Mouse (Mus musculus) gonadal fat pad, adult 2 months (tissue): ENCODE data around the gene Zfp580. TPM values are rescaled to one million over a fixed set of nuclear protein-coding genes. Genes with fewer than 3 reads are reported as not detected.
"Not testable (repeated sequence)": the region's sequence is repeated elsewhere in the genome, so short reads cannot be mapped to it uniquely, and the experiment has no call there.

Source experiments
- DNase-seq: peaks from one replicate; pipeline ENCODE4 v3.0.0-alpha.2; 2012; ENCODE audit warnings: low read depth
- polyA plus RNA-seq: library from polyadenylated mRNA; depleted of rRNA; stranded (reverse); fragments of >200 nt; gene quantifications from 2 replicates; pipeline ENCODE4 v1.2.3, GENCODE M21; 2012

The Zfp580 gene
- polyA plus RNA-seq, 1 experiment: 15.5 TPM

DNA sequence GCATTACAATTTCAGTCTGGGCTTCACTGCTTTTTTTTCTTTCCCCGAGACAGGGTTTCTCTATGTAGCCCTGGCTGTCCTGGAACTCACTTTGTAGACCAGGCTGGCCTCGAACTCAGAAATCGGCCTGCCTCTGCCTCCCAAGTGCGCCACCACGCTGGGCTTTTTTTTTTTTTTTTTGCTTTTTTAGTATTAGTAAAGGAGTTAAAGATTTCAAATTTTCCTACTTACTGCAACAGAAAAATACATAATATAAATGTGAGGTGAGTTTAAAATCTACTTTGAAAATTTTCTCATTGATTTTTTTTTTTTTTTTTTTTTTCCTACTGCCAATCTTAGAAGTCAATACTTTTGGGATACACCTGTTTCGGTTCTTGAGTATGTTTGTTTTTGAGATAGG, 13.5 kb downstream of the Zfp580 start:
- no peak for DNase-seq

DNA sequence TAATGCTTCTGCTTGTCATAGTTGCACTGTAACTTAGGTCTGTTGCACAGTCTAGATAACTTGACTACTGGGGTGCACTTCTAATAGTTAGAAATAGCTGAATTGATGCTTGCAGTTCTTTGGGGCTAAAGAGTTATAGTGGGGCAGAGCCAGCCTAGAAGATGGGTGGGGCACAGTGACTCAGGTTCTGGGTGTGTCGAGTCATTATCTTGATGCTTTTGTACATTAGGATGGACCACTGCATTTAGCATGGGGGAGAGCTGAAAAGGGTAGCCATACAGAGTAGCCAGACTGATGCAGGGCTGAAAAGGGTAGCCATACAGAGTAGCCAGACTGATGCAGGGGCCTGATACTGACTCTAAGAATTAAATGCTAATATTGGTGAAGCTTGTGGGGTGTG, 22.2 kb downstream of the Zfp580 start:
- no peak for DNase-seq

DNA sequence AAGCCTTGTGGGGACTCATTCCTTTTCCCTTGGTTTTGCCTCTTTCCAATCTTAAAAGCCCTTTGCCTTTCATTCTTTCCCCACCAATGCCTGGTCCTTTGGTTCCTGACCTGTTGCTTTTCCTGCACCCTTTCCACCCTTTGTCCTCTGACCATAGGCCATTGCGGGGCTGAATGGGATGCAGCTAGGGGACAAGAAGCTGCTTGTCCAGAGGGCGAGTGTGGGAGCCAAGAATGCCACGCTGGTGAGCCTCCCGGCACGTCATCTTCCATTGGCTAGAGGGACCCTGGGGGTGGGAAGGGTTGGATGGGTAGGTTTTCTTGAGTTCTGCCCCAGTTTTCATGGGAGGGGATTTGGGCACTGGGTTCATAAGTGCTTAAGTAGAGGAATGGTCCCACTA, 23.6 kb downstream of the Zfp580 start:
- DNase-seq: no peak

DNA sequence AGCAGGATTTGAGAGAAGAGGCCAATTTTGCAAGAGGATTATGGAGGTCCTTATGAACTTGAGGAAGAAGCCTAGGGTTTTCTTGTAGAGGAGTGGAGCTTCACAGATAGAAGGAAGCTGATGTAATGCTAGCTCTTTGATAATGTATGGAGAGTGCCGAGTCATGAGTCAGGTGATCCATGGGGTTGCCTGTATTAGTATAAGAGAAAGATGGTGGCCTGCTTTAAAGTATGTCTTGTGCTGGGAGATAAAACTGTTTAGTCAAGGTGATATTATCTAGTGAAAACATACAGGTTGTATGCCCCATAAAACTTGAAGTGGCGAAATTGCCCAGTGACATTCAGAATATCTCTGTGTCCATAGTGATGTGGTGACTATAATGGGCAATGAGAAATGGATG, 25.6 kb downstream of the Zfp580 start:
- DNase-seq: no peak

DNA sequence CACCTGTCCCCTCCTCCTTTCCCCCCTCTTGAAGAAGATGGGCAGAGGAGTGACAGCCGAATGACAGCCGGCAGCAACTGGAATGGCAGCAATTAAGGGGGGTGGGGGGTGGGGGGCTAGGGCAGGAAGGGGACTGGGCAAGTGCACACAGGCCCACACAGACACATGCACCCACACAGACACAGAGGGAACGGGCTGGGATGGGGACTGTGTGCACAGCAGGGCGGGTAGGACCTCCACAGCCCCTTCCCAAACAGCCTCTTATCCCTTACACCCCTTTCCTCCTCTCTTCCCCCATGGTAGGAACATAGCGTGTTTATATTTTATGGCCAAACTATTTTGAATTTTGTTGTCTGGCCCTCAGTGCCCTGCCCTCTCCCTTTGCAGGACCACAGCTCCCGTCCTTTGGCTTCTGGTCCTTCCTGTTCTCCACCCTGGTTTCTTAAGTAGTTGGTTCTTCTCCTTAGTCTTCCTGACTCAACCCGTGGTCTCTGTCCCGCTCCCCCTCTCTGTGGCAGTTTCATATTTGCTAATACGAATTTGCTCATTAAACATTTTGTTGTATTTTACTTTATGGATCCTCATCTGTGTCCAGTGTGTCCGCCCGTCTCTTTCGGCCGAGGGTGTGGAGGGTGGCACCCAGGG, 28.1 kb downstream of the Zfp580 start:
- DNase-seq: not testable (repeated sequence)

DNA sequence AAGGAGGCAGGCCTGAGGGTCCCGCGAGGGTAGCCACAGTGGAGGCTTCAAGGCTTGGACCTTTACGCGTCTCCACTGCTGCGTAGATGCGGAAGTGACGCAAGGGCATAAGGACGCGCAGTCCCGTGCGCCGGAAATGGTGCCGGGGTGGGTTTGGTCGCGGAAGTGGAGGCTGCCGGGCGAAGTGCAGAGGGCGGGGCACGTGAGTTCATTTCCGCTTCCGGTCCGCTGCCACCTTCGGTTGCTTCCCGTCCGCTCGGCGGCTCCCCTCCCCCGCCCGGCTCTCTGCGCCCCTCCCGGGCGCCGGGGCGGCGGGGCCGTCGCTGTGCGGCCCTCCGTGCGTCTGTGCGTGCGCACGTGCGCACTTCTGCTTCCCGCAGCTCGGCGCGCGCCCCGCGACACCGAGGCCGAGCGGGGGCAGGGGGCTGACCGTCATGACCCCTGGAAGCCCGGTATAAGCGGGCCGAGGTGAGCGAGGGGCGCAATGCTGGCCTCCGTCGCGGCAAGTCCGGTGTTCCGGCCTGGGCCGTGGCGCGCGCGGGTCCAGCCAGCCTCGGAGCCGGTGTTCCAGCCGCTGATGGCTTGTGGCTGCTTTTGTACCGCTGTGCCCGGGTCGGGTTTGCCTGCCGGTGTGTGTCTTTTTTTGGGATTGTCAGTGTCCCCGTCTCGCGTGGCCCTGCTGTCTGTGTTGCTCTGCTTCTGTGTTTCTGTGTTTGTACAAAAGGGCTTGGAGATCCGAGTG, 28.8 kb downstream of the Zfp580 start, which contains the start of gene Epn1:
Gene Epn1 (plus strand): TSS at position 226 of the 742 bp plus-strand sequence.
- DNase-seq: peak; percentile 50

DNA sequence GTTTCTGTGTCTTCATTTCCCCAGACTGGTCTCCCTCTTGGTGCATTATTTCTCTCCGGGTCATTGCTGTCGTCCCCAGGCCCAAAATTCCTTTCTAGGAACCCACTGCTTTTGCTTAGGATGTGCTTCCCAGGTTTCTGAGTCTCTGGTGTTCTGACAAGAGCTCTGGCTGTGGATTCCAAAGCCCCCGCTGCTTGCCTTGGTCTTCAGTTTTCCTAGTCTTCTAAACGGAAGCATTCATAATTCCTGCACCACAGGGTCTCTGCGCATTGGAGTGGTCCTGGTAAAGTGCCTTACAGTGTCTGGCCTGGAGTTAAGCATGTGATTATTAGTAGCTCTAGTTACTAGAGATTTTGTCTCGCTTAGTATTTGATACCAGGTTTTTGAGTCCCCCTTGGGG, 29.5 kb downstream of the Zfp580 start:
- no peak for DNase-seq

DNA sequence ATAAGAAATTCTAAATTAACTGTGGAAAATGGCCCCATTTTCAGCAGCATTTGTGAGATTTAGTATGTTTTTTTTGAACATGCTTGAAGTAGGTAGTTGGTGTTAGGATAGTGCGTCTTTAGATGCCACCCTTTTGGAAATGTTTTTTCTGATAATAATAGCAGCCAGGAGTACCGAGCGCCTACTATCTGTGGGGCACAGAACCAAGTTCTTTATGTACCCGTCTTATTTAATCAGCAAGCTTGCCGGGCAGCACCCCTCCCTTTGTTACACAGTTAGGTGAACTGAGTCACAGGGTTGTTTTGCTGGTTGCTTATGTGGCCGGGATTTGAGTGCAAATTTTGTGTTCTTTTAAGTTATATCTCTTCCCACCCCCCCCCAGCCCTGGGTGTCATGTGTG, 29.9 kb downstream of the Zfp580 start:
- DNase-seq: no peak

DNA sequence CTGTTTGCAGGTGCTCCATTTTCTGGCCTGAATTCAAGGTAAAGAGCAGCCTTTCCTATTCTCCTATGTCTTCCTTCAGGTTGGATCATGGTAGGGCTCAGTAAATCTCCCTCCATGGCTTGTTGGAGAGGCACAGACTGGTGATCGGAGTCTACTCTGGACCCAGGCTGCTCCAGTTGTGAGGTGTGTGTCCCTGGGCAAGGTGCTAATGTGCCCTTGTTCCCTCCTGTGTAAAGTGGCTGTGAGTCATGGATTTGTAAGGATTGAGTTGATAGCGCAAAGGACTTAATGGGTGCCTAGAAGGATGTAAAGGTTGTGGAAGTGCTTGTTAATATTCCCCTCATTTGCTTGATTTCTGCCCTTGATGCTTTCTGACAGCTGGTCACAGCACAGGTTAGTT, 30.6 kb downstream of the Zfp580 start:
- no peak for DNase-seq

DNA sequence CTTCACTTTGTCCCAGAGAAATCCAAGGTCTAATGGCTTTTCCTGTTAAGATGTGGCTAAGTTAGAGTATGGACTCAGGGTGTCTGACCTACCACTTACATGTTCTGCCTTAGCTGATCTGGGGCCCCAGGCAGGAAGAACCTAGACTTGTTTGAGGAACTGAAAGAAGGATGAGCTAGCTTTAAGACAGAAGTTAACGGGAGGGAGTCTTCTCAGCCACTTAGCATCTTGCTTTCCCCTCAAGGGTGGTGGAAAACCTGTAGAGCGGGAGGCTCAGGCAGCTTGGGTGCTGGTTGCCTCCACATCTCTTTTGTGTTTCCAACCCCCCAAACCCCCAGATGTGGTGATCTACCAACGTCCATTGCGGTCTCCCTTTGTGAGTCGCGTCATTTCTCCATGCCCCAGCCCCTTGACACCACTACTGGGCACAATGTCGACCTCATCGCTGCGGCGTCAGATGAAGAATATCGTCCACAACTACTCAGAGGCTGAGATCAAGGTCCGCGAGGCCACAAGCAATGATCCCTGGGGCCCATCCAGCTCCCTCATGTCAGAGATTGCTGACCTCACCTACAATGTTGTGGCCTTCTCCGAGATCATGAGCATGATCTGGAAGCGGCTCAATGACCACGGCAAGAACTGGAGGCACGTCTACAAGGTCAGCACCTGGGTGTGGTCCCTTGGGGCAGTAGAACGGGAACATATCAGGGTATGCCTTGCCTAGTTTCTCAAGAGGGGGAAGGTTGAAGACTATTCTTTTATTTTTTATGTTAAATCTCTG, 32.2 kb downstream of the Zfp580 start:
- no peak for DNase-seq

DNA sequence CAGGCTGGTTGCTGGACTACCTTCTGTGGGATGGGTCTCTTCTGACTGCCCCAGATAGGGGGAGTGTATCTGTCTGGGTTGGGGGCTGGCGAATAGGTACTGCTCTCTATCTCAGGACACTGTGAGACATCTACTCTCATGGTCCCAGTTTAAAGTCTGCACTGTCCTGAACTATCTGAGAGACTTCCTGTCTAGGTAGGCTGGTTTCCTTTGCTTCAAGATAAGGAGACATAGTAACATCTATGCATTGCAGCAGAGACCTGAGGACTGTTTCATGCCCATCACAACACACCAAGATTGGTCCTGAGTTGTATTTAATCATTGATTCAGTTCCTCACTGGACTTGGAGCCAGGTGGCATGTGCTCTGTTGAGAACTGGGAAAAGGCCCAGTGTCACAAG, 34.2 kb downstream of the Zfp580 start:
- DNase-seq: no peak

DNA sequence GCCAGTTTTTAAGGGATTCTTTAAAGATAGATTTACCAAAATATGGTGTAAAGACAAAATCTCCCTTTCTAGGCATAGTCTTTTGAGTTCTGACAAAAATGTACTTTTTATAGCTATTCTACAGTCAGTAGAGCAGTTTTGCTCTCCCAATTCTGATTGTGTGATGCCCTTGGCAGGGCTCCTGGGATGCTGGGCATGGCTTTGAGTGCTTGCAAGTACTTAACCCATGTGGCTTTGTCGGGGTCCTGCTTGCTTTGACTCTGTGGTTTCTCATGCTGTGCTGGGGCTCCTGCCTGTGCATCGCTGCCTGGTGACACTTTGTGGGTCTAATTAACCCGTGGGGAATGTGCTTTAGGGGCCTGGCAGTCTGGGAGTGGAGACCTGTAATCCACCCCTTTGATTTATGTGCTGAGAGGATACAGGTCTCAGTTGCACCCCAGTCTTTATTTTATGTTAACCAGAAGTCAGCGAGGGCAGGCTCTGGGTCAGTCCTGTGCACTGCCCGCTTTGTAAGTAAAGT, 35.6 kb downstream of the Zfp580 start:
- DNase-seq: no peak

DNA sequence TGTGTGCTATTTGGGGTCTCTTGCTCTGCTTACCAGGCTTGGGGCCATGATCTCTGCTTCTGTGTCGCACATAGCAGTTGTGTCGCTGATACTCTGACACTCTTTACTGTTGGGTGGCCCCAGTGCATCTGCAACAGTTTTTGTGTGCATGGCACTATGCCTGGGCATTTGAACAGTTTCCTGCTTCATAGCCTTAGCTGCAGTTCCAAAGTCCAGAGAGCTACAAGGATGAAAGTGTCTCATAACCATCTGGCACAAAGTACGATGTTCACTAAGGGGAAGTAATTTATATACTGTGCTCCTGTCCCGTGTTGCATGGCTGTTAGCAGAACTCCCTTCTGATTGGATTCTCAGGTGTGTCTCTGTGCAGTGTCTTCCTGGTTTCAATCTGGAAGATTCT, 36.5 kb downstream of the Zfp580 start:
- DNase-seq: no peak

DNA sequence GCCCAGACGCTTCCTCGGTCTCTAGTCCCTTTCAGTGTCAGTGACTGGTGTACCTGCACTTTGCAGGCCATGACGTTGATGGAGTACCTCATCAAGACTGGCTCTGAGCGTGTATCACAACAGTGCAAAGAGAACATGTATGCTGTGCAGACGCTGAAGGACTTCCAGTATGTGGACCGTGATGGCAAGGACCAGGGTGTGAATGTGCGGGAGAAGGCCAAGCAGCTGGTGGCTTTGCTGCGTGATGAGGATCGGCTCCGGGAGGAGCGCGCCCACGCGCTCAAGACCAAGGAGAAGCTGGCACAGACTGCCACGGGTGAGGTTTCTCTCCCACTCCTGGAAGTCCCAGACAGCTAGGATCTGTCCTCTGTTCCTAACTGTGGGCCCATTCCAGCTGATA, 38.5 kb downstream of the Zfp580 start:
- DNase-seq: no peak

DNA sequence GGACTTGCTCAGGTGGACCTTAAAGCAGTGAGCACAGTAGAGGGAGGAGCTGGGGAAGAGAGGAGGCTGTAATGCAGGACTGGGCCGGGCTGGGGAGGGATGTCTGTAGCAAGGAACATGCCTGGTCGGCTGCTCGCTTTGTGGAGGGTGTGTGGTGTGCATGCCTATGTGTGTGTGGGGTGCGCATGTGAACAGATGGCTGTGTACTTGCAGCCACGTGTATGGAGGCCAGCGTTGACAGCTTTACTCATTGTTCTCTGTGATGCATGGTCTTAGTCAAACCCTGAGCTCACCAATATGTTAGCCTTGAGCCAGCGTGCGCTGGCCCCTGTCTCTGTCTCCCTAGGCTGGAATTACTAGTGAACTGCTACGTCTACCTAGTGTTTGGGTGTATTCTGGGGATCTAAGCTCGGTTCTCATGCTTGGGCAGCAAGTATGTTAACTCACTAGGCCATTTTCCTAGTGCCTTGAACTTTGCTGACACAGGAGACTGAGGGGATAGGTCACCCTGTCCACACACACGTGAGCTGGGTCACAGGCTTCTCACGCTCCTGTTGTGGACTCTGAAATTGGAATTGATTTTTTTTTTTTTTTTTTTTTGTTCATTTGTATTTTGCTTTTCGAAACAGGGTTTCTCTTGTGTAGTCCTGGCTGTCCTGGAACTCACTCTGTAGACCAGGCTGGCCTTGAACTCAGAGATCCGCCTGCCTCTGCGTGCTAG, 39.8 kb downstream of the Zfp580 start:
- no peak for DNase-seq

DNA sequence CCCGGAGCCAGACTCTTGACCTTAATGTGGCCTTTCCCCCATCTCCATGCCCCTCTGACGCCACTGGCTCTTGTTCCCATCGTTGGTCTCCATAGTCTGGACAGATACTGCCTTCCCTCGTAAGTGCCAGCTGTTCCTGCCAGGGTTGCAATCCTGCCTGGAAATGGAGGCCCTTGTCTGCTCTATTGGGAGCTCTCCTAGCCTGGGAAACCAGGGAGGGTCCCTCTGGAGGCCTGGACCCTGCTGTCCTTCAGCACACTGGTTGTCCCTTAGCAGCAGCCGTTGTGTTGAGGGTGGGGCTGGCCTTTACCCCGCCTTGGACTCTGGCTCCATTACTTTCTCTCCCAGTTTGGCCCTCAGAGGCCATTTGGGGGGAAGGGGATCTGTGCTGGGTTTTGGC, 41.0 kb downstream of the Zfp580 start:
- no peak for DNase-seq

DNA sequence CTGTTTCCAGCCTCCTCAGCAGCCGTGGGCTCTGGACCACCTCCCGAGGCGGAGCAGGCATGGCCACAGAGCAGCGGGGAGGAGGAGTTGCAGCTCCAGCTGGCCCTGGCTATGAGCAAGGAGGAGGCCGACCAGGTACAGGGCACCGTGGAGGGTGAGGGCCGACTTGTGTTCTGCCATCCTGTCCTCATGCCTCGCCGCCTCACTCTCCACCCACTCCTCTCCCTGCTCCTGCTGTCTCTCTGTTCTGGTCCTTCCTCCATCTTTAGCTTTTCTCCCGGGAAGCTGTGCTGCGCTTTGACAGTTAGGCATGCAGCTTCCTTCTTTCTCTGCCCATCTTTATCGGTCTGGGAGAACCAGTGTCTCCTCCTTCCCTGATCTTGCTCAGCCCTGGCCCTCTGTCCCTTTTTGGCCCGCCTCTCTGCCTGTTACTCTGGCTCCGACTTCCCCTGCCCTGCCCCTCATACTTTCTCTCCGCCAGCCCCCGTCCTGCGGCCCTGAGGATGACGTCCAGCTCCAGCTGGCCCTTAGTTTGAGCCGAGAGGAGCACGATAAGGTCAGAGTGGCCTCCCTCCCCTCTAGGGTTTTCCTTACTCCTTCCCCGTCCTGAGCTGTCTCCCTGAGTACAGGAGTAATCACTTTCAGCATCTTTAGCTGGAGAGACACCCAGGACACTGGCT, 41.6 kb downstream of the Zfp580 start:
- no peak for DNase-seq

DNA sequence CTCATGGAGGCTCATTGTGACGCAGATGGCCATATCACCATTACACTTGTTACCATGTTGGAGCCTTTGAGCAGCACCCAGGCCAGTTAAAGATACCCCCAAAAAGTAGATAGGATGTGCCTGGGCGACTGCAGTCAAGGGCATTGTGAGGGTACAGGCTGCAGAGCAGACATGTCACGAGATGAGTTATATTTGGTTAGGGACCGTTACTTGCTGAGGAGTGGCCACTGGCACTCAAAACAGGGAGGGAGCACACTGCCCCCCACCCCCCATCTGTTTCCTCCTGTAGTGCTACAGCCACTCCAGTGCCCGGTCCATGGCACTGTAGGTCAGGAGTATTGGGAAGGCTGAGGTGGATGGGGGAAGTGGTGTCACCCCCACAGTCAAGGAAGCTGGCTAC, 47.4 kb downstream of the Zfp580 start:
- no peak for DNase-seq

DNA sequence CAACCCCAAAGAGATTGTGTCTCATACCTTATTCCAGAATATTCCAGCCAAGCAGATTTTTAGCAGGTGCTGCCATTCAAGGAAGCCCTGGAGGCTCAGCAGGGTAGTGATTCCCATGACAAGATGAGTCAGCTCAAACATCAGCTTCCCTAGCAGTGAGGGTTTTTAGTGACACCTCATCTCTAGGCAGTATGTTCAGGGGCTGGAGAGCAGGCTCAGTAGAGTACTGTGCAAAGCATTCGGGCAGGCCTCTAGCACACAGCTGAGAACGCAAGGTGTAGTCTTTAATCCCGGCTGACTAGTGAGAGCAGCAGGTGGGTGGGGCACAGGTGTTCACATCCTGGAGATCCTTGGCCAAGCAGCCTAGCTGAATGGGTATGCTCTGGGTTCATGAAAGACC, 48.5 kb downstream of the Zfp580 start:
- no peak for DNase-seq

DNA sequence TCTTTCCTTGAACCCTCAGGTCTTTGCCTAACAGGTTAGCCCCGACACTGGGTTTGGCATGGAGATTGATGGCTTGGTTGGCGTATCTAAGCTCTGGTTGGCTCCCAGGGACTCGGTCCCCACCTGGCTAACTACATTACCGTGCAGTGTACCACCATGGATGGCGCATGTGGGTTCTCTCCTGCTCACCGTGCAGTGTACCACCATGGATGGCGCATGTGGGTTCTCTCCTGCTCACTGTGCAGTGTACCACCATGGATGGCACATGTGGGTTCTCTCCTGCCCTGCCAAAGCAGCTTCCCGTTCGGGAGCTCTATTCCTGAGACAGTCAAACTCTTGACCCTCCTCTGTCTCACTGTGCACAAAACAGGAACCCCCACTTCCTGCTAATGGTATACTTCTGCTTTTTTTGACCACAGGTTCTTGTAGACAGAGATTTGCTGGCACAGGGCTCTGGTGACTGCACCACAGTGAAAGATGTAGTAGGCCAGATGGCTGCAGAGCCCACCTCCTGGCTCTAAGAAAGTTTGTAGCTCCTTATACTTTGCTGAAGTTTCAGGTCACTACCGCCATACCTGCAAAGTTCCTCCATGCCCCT, 49.8 kb downstream of the Zfp580 start:
- no peak for DNase-seq

DNA sequence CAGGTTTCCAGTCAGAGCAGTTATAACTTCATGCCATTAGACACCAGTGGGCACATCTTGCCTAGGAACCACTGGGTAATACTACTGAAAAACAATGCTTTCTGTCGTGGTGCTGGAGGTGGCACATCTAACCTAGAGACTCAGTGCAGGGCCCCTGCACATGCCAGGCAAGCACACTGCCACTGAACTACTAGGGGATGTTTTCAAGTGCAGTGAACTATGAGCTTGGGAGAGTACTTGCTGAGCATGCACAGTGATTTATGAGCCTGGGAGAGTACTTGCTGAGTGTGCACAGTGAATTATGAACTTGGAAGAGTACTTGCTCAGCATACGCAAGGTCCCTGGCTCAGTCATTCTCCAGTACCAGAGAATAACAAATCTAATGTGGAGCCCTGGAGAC, 51.2 kb downstream of the Zfp580 start:
- no peak for DNase-seq
